Mouse (Mus musculus) heart, embryonic 14.5 days (tissue): ENCODE data around the gene Sirt6. TPM values are rescaled to one million over a fixed set of nuclear protein-coding genes. Genes with fewer than 3 reads are reported as not detected.
"Not testable (repeated sequence)": the region's sequence is repeated elsewhere in the genome, so short reads cannot be mapped to it uniquely, and the experiment has no call there.

Experiments
- ATAC-seq: fragments of 200-750 bp; cut with Nextera tagmentation; 2 replicates; pipeline ENCODE4 v1.8.0; 2017; ENCODE audit warnings: low read depth, moderate TSS enrichment; ENCODE audit not compliant: insufficient number of reproducible peaks, insufficient read depth, low FRiP score
- H3K27ac ChIP-seq, 2 experiments: fragments of 200-500 bp in 1 of 2; fragments of 300-500 bp in 1 of 2; sonication (generic) in 1 of 2; replicated peaks in 1 of 2; 2 replicates each; pipeline ENCODE4 v1.5.1; 2012 to 2014; ENCODE audit warnings: low read depth in 2 of 2, low read length in 2 of 2, control low read depth in 1 of 2, mild to moderate bottlenecking in 1 of 2, mixed read lengths in 1 of 2; ENCODE audit not compliant: control insufficient read depth in 1 of 2, insufficient read depth in 1 of 2
- H3K27me3 ChIP-seq: fragments of 300-500 bp; sonication (generic); 2 replicates; pipeline ENCODE4 v1.6.1; 2014; ENCODE audit warnings: mild to moderate bottlenecking, low read length, control low read depth; ENCODE audit not compliant: control insufficient read depth, insufficient read depth
- H3K36me3 ChIP-seq: fragments of 300-500 bp; sonication (generic); 2 replicates; pipeline ENCODE4 v1.6.1; 2014; ENCODE audit warnings: mild to moderate bottlenecking, control low read depth, low read length, mixed read lengths; ENCODE audit not compliant: control insufficient read depth, insufficient read depth
- H3K4me1 ChIP-seq, 2 experiments: fragments of 200-500 bp in 1 of 2; fragments of 300-500 bp in 1 of 2; sonication (generic) in 1 of 2; 2 replicates each; pipeline ENCODE4 v1.6.1; 2012 to 2014; ENCODE audit warnings: low read length in 2 of 2, control low read depth in 1 of 2, mixed read lengths in 1 of 2; ENCODE audit not compliant: control insufficient read depth in 2 of 2, insufficient read depth in 2 of 2
- H3K4me2 ChIP-seq: fragments of 300-500 bp; sonication (generic); 2 replicates; pipeline ENCODE4 v1.6.1; 2014; ENCODE audit warnings: mild to moderate bottlenecking, low read length
- H3K4me3 ChIP-seq, 2 experiments: fragments of 200-500 bp in 1 of 2; fragments of 300-500 bp in 1 of 2; sonication (generic) in 1 of 2; 2 replicates each; pipeline ENCODE4 v1.5.1; 2012 to 2014; ENCODE audit warnings: low read length in 2 of 2, mild to moderate bottlenecking in 2 of 2, control low read depth in 1 of 2, low read depth in 1 of 2, moderate library complexity in 1 of 2; ENCODE audit not compliant: control insufficient read depth in 1 of 2, insufficient read depth in 1 of 2
- H3K9ac ChIP-seq: fragments of 300-500 bp; sonication (generic); 2 replicates; pipeline ENCODE4 v1.6.1; 2014; ENCODE audit warnings: mild to moderate bottlenecking, low read length
- H3K9me3 ChIP-seq: fragments of 300-500 bp; sonication (generic); 2 replicates; pipeline ENCODE4 v1.6.1; 2016; ENCODE audit warnings: low read length, control low read depth; ENCODE audit not compliant: control insufficient read depth
- WGBS: fragments of 180-500 bp; shearing (Covaris S2); extraction: QIAGEN DNeasy Blood & Tissue Kit; methylation state at CpG from one replicate; pipeline ENCODE4 v1.1.7; 2014; 5-methylcytosine and 5-hydroxymethylcytosine counted together
- polyA plus RNA-seq: library from polyadenylated mRNA; unstranded; fragments of >200 nt; fragmentation: Nextera tagmentation; extraction: Ambion mirVana; gene quantifications from 2 replicates; pipeline ENCODE4 v1.2.1, GENCODE M21; 2014

Gene Sirt6
- 22.5 and 23.9 TPM in 2 replicates for polyA plus RNA-seq

- peak; percentile 78 for ATAC-seq
- Histone ChIP-seq H3K36me3 (peaks cover 34% of the 10 kb centered on the region), H3K27me3 (no peaks in the 10 kb centered on the region), H3K4me3 (peak within 1 kb of the TSS; percentile 69 to 89), H3K4me1 (peaks cover 11 to 14% of the 10 kb centered on the region in 2 experiments), H3K27ac (peak within 1 kb of the TSS; percentile 90 to 94), H3K4me2 (peak within 1 kb of the TSS; percentile 79), H3K9ac (peak within 1 kb of the TSS; percentile 78), H3K9me3 (no peaks in the 10 kb centered on the region)
- WGBS, result 5% methylated on average over 40 of the region's 40 CpGs
Observed at GRCm38 (mm10) chr10:81626994-81627835, at the start of gene Sirt6. Gene Sirt6, minus strand, starts transcription at chr10:81627797.

GRCm38 (mm10) chr10:81656174-81656573 lies 28.6 kb upstream of the Sirt6 start:
- H3K27ac ChIP-seq, result no peak overlapping the region
- no peaks in the 10 kb centered on the region for H3K27me3 ChIP-seq
- H3K4me2 ChIP-seq, result no peak overlapping the region
- 94% methylated on average over 2 of the region's 2 CpGs for whole genome bisulfite sequencing
- H3K4me1 ChIP-seq, result no peaks in the 10 kb centered on the region
- H3K9ac ChIP-seq, result no peak overlapping the region
- H3K4me3 ChIP-seq, result no peak overlapping the region
- no peak for ATAC-seq
- peaks cover 16% of the 10 kb centered on the region; the same call in 1 of the 2 replicates for H3K36me3 ChIP-seq
- peaks cover 27% of the 10 kb centered on the region for H3K9me3 ChIP-seq

GRCm38 (mm10) chr10:81655178-81655577 lies 27.6 kb upstream of the Sirt6 start:
- no peak for ATAC-seq
- no peak overlapping the region for H3K4me3 ChIP-seq
- peaks cover 14% of the 10 kb centered on the region for H3K36me3 ChIP-seq
- no peaks in the 10 kb centered on the region for H3K27me3 ChIP-seq
- H3K9me3 ChIP-seq, result peaks cover 25% of the 10 kb centered on the region
- H3K9ac ChIP-seq, result no peak overlapping the region
- H3K27ac ChIP-seq, result no peak overlapping the region
- 93% methylated on average over 10 of the region's 10 CpGs for WGBS
- H3K4me1 ChIP-seq, result no peaks in the 10 kb centered on the region
- H3K4me2 ChIP-seq, result no peak overlapping the region

- peak within 1 kb of the TSS; percentile 73 for H3K9ac ChIP-seq
- H3K27ac ChIP-seq, result peak within 1 kb of the TSS; percentile 75 to 78
- H3K36me3 ChIP-seq, H3K9me3 ChIP-seq, H3K27me3 ChIP-seq, H3K4me1 ChIP-seq: not testable (repeated sequence)
- peak; percentile 90 for ATAC-seq
- 4% methylated on average over 28 of the region's 52 CpGs for WGBS
- H3K4me3 ChIP-seq, result peak within 1 kb of the TSS; percentile 53 to 62
- peak within 1 kb of the TSS; percentile 63 for H3K4me2 ChIP-seq
Observed at GRCm38 (mm10) chr10:81648803-81649775, 21.5 kb upstream of the Sirt6 start, which contains the start of gene Gm10778. Gene Gm10778, plus strand, starts transcription at chr10:81649059.

- 72% methylated on average over 7 of the region's 7 CpGs for WGBS
- Histone ChIP-seq H3K4me2 (no peak overlapping the region), H3K27me3 (no peaks in the 10 kb centered on the region), H3K4me1 (peaks cover 8 to 18% of the 10 kb centered on the region in 2 experiments), H3K36me3 (no peaks in the 10 kb centered on the region; the same call in 1 of the 2 replicates), H3K9ac (no peak overlapping the region), H3K27ac (no peak overlapping the region), H3K9me3 (no peaks in the 10 kb centered on the region), H3K4me3 (no peak overlapping the region)
- ATAC-seq, result no peak
Observed at GRCm38 (mm10) chr10:81646015-81646555, 18.5 kb upstream of the Sirt6 start.

GRCm38 (mm10) chr10:81645391-81645790 lies 17.8 kb upstream of the Sirt6 start:
- ATAC-seq, result no peak
- H3K4me2 ChIP-seq, result no peak overlapping the region
- H3K9ac ChIP-seq, result no peak overlapping the region
- 93% methylated on average over 4 of the region's 4 CpGs for WGBS
- H3K36me3 ChIP-seq, result no peaks in the 10 kb centered on the region; the same call in 1 of the 2 replicates
- H3K27me3 ChIP-seq, result no peaks in the 10 kb centered on the region
- H3K9me3 ChIP-seq, result no peaks in the 10 kb centered on the region
- no peak overlapping the region for H3K27ac ChIP-seq
- H3K4me3 ChIP-seq, result no peak overlapping the region
- H3K4me1 ChIP-seq, result peaks cover 8 to 18% of the 10 kb centered on the region in 2 experiments

- Histone ChIP-seq H3K4me1 (peaks cover 8 to 18% of the 10 kb centered on the region in 2 experiments), H3K4me2 (no peak overlapping the region), H3K27me3 (no peaks in the 10 kb centered on the region), H3K36me3 (no peaks in the 10 kb centered on the region), H3K9me3 (no peaks in the 10 kb centered on the region), H3K4me3 (no peak overlapping the region), H3K27ac (no peak overlapping the region), H3K9ac (no peak overlapping the region)
- no peak for ATAC-seq
- 91% methylated on average over 18 of the region's 18 CpGs for WGBS
Observed at GRCm38 (mm10) chr10:81644716-81645115, 17.1 kb upstream of the Sirt6 start.
